Mouse (Mus musculus) gastrocnemius, postnatal 10 days (tissue): ENCODE results near the gene Arpc4. TPM values are rescaled to one million over a fixed set of nuclear protein-coding genes. Genes with fewer than 3 reads are reported as not detected.
"Not testable (repeated sequence)": the region's sequence is repeated elsewhere in the genome, so short reads cannot be mapped to it uniquely, and the experiment has no call there.

Experiments
- DNase-seq: peaks from one replicate; pipeline ENCODE4 v3.0.0; 2021; ENCODE audit warnings: mixed read lengths
- long read RNA-seq, 2 experiments: library from polyadenylated mRNA; stranded (forward); transcript quantifications; one replicate each; pipeline ENCODE4 v2.0.0; 2021
- total RNA-seq, 2 experiments: library from RNA; stranded (reverse); gene quantifications; 2 replicates each; pipeline ENCODE4 v1.2.3; 2021

Gene Arpc4
- total RNA-seq, result 10 to 100 TPM; 86.3 to 94.5 TPM
- long read RNA-seq, experiment 1, transcript Arpc4-201 (6 exons, 2,270 nt), result major isoform, 51 of 60 reads
- long read RNA-seq, experiment 1, partial matches to known transcripts, result 4 of 60 reads
- long read RNA-seq, experiment 1, other reads (novel, unspliced or antisense), result 4 of 60 reads
- long read RNA-seq, experiment 2, transcript Arpc4-201 (6 exons, 2,270 nt), result major isoform, 50 of 59 reads
- long read RNA-seq, experiment 2, partial matches to known transcripts, result 9 of 59 reads
- long read RNA-seq, experiment 2, other reads (novel, unspliced or antisense), result 0 of 59 reads

GRCm38 (mm10) chr6:113377496-113378385, at the start of gene Arpc4, which contains the start of gene Tada3:
Gene Arpc4 (plus strand): TSS chr6:113378115.
Gene Tada3 (minus strand): TSS chr6:113377883.
- DNase-seq, result peak; percentile 89

DNA sequence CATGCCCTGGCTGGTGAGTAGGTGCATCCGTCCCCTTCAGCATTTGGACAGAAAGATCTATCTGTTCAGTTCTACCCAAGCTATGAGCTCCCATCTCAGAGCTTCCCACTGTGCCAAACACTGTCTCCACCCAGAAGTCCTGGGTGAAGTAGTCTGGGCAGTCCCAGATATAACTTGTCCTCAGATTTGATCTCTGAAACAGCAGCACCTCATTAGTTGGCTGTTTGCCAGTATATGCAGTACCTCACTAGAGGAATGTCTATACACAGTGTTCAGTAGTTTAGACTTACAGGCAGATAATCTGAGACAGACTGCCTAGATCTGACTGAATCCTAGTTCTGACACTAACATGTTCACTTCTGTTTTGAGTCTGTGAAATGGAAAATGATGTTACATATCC, 48.5 kb upstream of the Arpc4 start:
- no peak for DNase-seq

DNA sequence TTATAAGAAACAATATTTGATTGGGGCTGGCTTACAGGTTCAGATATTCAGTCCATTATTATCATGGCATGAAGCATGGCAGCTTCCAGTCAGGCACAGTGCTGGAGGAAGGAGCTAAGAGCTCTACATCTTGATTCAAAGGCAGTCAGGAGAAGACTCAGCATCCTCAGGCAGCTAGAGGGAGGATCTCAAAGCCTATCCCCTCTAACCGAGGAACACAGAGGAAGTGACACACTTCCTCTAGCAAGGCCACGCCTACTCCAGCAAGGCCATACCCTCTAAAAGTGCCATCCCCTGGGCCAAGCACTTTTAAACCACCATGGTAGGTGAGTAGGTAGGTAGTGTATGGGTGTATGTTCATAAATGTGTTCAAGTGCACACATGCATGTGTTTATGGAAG, 47.4 kb upstream of the Arpc4 start:
- DNase-seq, result no peak

DNA sequence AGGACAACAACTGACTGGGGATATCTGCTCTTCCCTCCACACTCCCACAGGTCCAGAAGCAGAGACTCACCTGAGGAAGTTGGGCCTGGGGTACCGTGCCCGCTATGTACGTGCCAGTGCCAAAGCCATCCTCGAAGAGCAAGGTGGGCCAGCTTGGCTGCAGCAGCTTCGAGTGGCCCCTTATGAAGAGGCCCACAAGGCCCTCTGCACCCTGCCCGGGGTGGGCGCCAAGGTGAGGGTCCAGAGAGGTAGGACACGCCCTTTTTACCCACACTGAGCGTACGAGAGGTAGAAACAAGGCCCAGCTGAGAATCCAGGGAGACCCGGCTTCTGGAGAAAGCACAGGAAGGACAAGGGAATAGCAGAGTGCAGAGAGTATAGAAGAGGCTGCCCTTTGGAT, 46.2 kb upstream of the Arpc4 start:
- DNase-seq, result no peak

GRCm38 (mm10) chr6:113332734-113333133, 45.2 kb upstream of the Arpc4 start:
- DNase-seq, result not testable (repeated sequence)

DNA sequence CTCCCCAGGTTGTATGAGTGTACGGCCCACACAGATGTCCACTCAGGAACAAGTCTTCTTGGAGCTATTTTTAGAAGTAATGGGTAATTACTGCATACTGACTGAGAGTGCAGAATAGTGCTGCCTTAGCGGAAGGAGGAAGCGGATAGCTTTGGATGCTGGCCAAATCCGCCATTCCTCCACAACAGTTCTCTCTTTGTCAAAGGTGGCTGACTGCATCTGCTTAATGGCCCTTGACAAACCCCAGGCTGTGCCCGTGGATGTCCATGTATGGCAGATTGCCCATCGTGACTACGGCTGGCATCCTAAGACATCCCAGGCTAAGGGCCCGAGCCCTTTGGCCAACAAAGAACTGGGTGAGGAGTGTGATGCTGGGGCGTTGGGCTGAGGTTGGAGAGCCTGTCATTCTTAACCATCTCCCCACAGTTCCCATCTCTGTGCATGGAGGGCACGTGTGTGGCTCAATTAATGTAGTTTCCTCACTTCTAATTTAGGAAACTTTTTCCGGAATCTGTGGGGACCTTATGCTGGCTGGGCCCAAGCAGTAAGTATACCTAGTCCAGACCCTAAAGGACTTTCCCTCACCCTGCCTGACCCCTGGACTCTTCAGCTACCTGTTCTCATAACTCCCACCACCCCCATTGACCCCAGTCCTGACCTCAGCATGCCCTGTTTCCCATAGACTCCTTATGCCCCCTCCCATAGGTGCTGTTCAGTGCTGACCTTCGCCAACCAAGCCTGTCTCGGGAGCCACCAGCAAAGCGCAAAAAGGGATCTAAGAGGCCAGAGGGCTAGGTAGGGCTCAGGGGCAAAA, 44.6 kb upstream of the Arpc4 start:
- peak; percentile 63 for DNase-seq

GRCm38 (mm10) chr6:113334216-113334615, 43.7 kb upstream of the Arpc4 start:
- DNase-seq, result no peak

GRCm38 (mm10) chr6:113336852-113337620, 40.9 kb upstream of the Arpc4 start:
- no peak for DNase-seq

DNA sequence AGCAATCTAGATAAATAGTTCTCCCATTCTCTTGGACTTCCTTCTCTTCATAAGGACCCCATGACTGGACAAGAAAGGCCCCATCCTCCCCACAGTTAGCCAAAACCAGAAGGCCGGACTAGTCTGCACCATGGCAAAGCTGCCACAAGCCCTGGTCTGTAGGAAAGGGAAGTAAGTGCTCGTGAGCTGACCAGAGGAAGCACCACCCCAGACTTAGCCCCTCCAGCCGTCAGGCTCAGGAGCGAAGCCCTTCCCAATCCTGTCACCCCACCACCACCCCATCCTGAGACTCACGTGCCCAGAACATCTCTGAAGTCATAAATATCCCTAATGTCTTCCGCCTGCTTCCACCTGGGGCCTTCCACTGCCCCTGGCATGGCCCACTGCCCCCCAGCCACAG, 36.3 kb upstream of the Arpc4 start:
- DNase-seq, result no peak

DNA sequence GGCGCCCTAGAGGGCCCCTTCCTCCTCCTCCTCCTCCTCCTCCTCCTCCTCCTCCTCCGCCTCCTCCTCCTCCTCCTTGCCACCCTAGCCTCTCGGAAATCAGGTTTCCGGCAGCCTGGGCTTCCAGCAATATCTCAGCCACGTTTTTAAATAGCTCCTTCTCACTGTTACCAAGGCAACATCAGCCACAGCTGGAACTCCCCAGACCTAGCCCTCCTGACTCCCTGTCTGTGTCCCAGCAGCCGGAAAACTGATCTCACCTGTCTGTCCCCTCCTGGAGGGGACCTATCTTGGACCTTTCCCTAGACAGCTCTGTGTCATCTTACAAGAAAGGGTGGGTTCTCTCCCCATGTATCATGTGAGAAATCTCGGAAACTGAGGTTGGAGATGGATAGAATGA, 35.6 kb upstream of the Arpc4 start:
- no peak for DNase-seq

GRCm38 (mm10) chr6:113343177-113344092, 34.5 kb upstream of the Arpc4 start, which contains the start of gene Camk1:
Gene Camk1 (minus strand): TSS chr6:113343984.
- DNase-seq, result peak; percentile 82

GRCm38 (mm10) chr6:113344321-113344720, 33.6 kb upstream of the Arpc4 start:
- DNase-seq, result peak; percentile 61

DNA sequence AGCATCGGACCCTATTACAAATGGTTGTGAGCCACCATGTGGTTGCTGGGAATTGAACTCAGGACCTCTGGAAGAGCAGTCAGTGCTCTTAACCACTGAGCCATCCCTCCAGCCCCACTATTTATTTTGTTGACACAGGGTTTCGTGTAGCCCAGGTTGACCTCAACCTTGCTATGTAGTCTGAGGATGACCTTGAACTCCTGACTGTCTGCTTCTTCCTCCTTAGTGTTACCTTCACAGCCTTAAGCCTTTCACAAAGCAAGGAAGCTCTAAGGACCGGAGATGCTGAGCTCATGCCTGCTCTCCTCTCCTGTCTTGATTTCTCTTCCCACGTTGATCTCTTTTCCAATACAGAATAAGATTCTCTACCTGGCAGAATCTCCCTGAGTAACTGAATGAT, 31.0 kb upstream of the Arpc4 start:
- DNase-seq, result no peak

- no peak for DNase-seq
Measured at GRCm38 (mm10) chr6:113350538-113350937, 27.4 kb upstream of the Arpc4 start.

GRCm38 (mm10) chr6:113351161-113351560, 26.8 kb upstream of the Arpc4 start:
- no peak for DNase-seq

DNA sequence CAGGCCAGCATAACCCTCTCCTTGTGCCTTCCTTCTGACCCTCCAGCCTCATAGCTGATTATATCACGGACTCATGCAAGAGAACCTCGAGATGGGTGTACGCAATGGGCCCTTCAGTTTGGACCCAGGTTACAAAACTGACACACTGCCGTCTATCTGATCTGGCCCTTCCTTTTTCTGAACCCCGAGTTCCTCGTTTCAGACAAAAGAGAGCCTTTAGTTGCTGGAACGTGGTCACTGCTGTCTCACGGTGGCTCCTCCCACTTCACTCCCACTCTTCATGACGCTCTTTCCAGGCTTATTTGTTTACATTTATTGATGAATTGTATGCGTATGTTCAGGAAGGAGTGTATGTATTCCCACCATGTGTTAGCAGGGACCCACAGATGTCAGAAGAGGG, 26.3 kb upstream of the Arpc4 start:
- no peak for DNase-seq

DNA sequence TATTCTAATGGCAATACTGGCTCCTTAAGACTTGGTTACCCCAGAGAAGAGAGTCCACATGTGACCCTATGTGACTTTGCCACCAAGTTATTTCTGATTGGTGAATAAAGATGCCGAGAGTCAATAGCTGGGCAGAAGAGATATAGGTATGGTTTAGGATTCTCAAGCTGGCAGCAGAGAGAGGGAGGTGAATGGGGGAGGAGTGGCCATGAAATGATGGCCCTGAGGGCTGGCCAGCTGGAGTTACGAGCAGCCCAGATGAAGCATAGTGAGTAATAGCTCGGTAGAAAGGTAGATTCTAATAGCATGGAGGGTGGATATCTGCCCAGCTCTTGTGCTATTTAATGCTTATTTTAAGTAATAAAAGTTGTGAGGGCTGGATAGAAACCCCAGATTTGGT, 25.1 kb upstream of the Arpc4 start:
- DNase-seq, result no peak

DNA sequence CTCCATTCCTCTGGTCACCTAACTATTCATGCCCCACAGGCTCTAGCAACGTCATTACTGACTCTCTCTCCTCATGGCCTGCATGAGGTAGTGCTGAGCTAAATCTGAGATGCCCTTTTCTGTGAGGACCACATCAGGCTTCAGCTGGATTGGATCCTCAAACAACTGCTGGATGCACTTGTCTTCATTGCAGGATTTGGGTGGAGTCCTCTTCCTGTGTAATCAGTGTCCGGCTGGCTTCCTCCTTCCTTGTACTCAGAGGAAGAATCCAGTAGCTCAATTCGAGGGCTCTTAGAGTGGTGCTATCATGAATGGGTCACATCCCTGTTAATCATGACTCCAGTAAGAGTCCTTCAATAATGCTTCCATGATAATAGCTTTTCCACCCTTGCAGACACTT, 24.2 kb upstream of the Arpc4 start:
- DNase-seq, result no peak

GRCm38 (mm10) chr6:113361476-113361875, 16.4 kb upstream of the Arpc4 start:
- no peak for DNase-seq

GRCm38 (mm10) chr6:113362241-113362640, 15.7 kb upstream of the Arpc4 start:
- no peak for DNase-seq
